Comparison of ENCODE assay signal across 28 mouse cellular contexts in genomic region chr15:84188887-84189530, GRCm38 (mm10). TPM values are rescaled to one million over a fixed set of nuclear protein-coding genes. Genes with fewer than 3 reads are reported as not detected.
DNase-seq lines count a peak whose midpoint lies in the region; ATAC-seq and TF ChIP-seq lines count a peak whose summit lies in the region.
"Had no signal": no experiment of that assay in that cellular context is flagged by ENCODE, and none has a peak within 500 bp of the region (broad histone marks: within the 10 kb centered on the region; RNA-seq: fewer than 3 reads in every experiment).

No protein-coding gene starts in this region.

- H3K4me3 ChIP-seq in embryonic facial prominence, embryonic 13.5 days, result no peak overlapping the region
- no peak overlapping the region for H3K4me3 ChIP-seq in embryonic facial prominence, embryonic 10.5 days
- H3K4me3 ChIP-seq in ES-Bruce4 (ENCODE audit: low read depth, low read length), result no peak overlapping the region
- H3K4me3 ChIP-seq in ES-E14 (ENCODE audit: insufficient read depth in 1 of 2, low read depth in 1 of 2, low read length in 2 of 2, poor library complexity in 1 of 2, severe bottlenecking in 1 of 2), result no peak overlapping the region
- H3K4me3 ChIP-seq in heart, embryonic 10.5 days, result no peak overlapping the region
- H3K4me3 ChIP-seq in heart, embryonic 11.5 days (ENCODE audit: low read depth, low read length), result no peak overlapping the region
- H3K4me3 ChIP-seq: embryonic facial prominence, embryonic 12.5 days; embryonic facial prominence, embryonic 15.5 days; erythroblast, embryonic 14.5 days; forebrain, embryonic 10.5 days; forebrain, embryonic 13.5 days; forebrain, embryonic 15.5 days had no signal

- H3K27me3 ChIP-seq in embryonic facial prominence, embryonic 13.5 days, result no peaks in the 10 kb centered on the region; the same call in 1 of the 2 replicates
- H3K27me3 ChIP-seq in embryonic facial prominence, embryonic 10.5 days (replicated peaks; ENCODE audit: low read depth, poor library complexity, severe bottlenecking), result no peaks in the 10 kb centered on the region
- H3K27me3 ChIP-seq in ES-Bruce4 (ENCODE audit: control insufficient read depth, insufficient read depth, low read length, poor library complexity, severe bottlenecking), result no peaks in the 10 kb centered on the region
- H3K27me3 ChIP-seq in heart, embryonic 10.5 days (ENCODE audit: insufficient read depth, poor library complexity, severe bottlenecking), result 0 out of 2 replicates have a peak, but pooled peaks cover 6% of the 10 kb centered on the region
- H3K27me3 ChIP-seq in heart, embryonic 11.5 days (ENCODE audit: control insufficient read depth, insufficient read depth, low read length), result no peaks in the 10 kb centered on the region
- H3K27me3 ChIP-seq: embryonic facial prominence, embryonic 12.5 days; embryonic facial prominence, embryonic 15.5 days; forebrain, embryonic 13.5 days; forebrain, embryonic 15.5 days; Patski had no signal

- no peaks in the 10 kb centered on the region for H3K9me3 ChIP-seq in embryonic facial prominence, embryonic 13.5 days
- H3K9me3 ChIP-seq in embryonic facial prominence, embryonic 10.5 days, result no peaks in the 10 kb centered on the region
- H3K9me3 ChIP-seq in ES-Bruce4 (replicated peaks; ENCODE audit: control insufficient read depth, insufficient read depth, low read length, poor library complexity, severe bottlenecking), result no peaks in the 10 kb centered on the region
- H3K9me3 ChIP-seq in ES-E14 (ENCODE audit: control insufficient read depth, insufficient read depth, low read depth, low read length), result no peaks in the 10 kb centered on the region
- H3K9me3 ChIP-seq in heart, embryonic 10.5 days, result no peaks in the 10 kb centered on the region
- H3K9me3 ChIP-seq in heart, embryonic 11.5 days (replicated peaks; ENCODE audit: control insufficient read depth, low read length), result no peaks in the 10 kb centered on the region
- H3K9me3 ChIP-seq: embryonic facial prominence, embryonic 12.5 days; embryonic facial prominence, embryonic 15.5 days; forebrain, embryonic 10.5 days; forebrain, embryonic 13.5 days; forebrain, embryonic 15.5 days had no signal

- no peaks in the 10 kb centered on the region for H3K36me3 ChIP-seq in embryonic facial prominence, embryonic 13.5 days
- H3K36me3 ChIP-seq in embryonic facial prominence, embryonic 10.5 days (replicated peaks), result no peaks in the 10 kb centered on the region
- H3K36me3 ChIP-seq in ES-Bruce4 (ENCODE audit: control insufficient read depth, insufficient read depth, low read length, poor library complexity, severe bottlenecking) (no peaks in the 10 kb centered on the region), ES-E14 (ENCODE audit: control insufficient read depth, insufficient read depth, low read length, poor library complexity, severe bottlenecking) (no peaks in the 10 kb centered on the region; the same call in 1 of the 2 replicates)
- no peaks in the 10 kb centered on the region for H3K36me3 ChIP-seq in heart, embryonic 10.5 days
- no peaks in the 10 kb centered on the region for H3K36me3 ChIP-seq in heart, embryonic 11.5 days (ENCODE audit: control insufficient read depth, insufficient read depth, low read length)
- H3K36me3 ChIP-seq: embryonic facial prominence, embryonic 12.5 days; embryonic facial prominence, embryonic 15.5 days; forebrain, embryonic 10.5 days; forebrain, embryonic 15.5 days had no signal

- H3K27ac ChIP-seq in embryonic facial prominence, embryonic 13.5 days, result peak overlapping the region; percentile 24; the same call in 1 of the 2 replicates
- no peak overlapping the region for H3K27ac ChIP-seq in embryonic facial prominence, embryonic 10.5 days (replicated peaks)
- peak overlapping the region; percentile 98 for H3K27ac ChIP-seq in ES-Bruce4 (ENCODE audit: insufficient read depth, low read length)
- H3K27ac ChIP-seq in ES-E14 (ENCODE audit: insufficient read depth, low read depth, low read length, poor library complexity, severe bottlenecking), result peak overlapping the region; percentile 89; the same call in 1 of the 2 replicates
- H3K27ac ChIP-seq in heart, embryonic 10.5 days, result no peak overlapping the region
- no peak overlapping the region for H3K27ac ChIP-seq in heart, embryonic 11.5 days (ENCODE audit: low read depth, low read length)
- H3K27ac ChIP-seq: embryonic facial prominence, embryonic 12.5 days; embryonic facial prominence, embryonic 15.5 days; forebrain, embryonic 10.5 days; forebrain, embryonic 13.5 days; forebrain, embryonic 15.5 days had no signal

- TF ChIP-seq CTCF in ES-Bruce4 (IDR thresholded peaks at IDR 0.05; ENCODE audit: low read depth, low read length), result no peak

- in situ Hi-C loops in ES-E14 (cut with MboI; ENCODE audit: low sequenced_read_pairs in 2 of 2, unreplicated experiment in 2 of 2), result no loop called here

- no peak for TF ChIP-seq EP300 in ES-Bruce4 (IDR thresholded peaks at IDR 0.05; ENCODE audit: insufficient read depth, low read depth, low read length)

- H3K4me1 ChIP-seq in embryonic facial prominence, embryonic 13.5 days, result peaks cover 24% of the 10 kb centered on the region
- peaks cover 33% of the 10 kb centered on the region for H3K4me1 ChIP-seq in embryonic facial prominence, embryonic 10.5 days
- H3K4me1 ChIP-seq in ES-Bruce4 (ENCODE audit: control insufficient read depth, insufficient read depth, low read length) (peaks cover 23% of the 10 kb centered on the region), ES-E14 (ENCODE audit: control insufficient read depth in 2 of 2, insufficient read depth in 2 of 2, low read length in 2 of 2, poor library complexity in 1 of 2) (peaks cover 17 to 42% of the 10 kb centered on the region in 2 experiments; a peak in 3 of 4 replicates)
- peaks cover 11% of the 10 kb centered on the region for H3K4me1 ChIP-seq in heart, embryonic 10.5 days
- H3K4me1 ChIP-seq in heart, embryonic 11.5 days (ENCODE audit: control insufficient read depth, insufficient read depth, low read length), result peaks cover 4% of the 10 kb centered on the region; the same call in 1 of the 2 replicates

- no peak overlapping the region for H3K4me2 ChIP-seq in embryonic facial prominence, embryonic 13.5 days
- no peak overlapping the region for H3K4me2 ChIP-seq in heart, embryonic 11.5 days
- H3K4me2 ChIP-seq: embryonic facial prominence, embryonic 12.5 days; embryonic facial prominence, embryonic 15.5 days; forebrain, embryonic 13.5 days; forebrain, embryonic 15.5 days had no signal

- ATAC-seq in embryonic facial prominence, embryonic 13.5 days (ENCODE audit: insufficient number of reproducible peaks, insufficient read depth, low FRiP score, low TSS enrichment, low read depth), result no peak
- no peak for ATAC-seq in heart, embryonic 11.5 days (replicated peaks; ENCODE audit: insufficient number of reproducible peaks, low FRiP score, low TSS enrichment)
- ATAC-seq: forebrain, embryonic 13.5 days; forebrain, embryonic 15.5 days; forebrain, postnatal 0 days; Patski had no signal

- no peak overlapping the region for H3K9ac ChIP-seq in embryonic facial prominence, embryonic 13.5 days
- H3K9ac ChIP-seq in ES-Bruce4 (ENCODE audit: low read depth, poor library complexity, severe bottlenecking), result no peak overlapping the region
- no peak overlapping the region for H3K9ac ChIP-seq in ES-E14 (ENCODE audit: insufficient read depth, low read depth, low read length, poor library complexity, severe bottlenecking)
- no peak overlapping the region for H3K9ac ChIP-seq in heart, embryonic 11.5 days (ENCODE audit: low read depth, low read length)
- H3K9ac ChIP-seq: embryonic facial prominence, embryonic 12.5 days; embryonic facial prominence, embryonic 15.5 days; forebrain, embryonic 13.5 days; forebrain, embryonic 15.5 days; forebrain, postnatal 0 days had no signal

- TF ChIP-seq POLR2A in ES-Bruce4 (IDR thresholded peaks at IDR 0.05; ENCODE audit: insufficient read depth, low read length), result no peak

- WGBS in embryonic facial prominence, embryonic 13.5 days, result 60% methylated on average over 2 of the region's 2 CpGs
- WGBS in embryonic facial prominence, embryonic 10.5 days, result 64% methylated on average over 2 of the region's 2 CpGs
- 44% methylated on average over 2 of the region's 2 CpGs for WGBS in heart, embryonic 10.5 days
- 43% methylated on average over 2 of the region's 2 CpGs for WGBS in heart, embryonic 11.5 days (ENCODE audit: insufficient replicate concordance)

- DNase-seq in embryonic facial prominence, embryonic 10.5 days (ENCODE audit: low spot score), result no peak
- DNase-seq in ES-E14 (ENCODE audit: low read depth, low spot score), result no peak
- no peak for DNase-seq in lung, adult 18-20 months
- DNase-seq in heart, embryonic 10.5 days (ENCODE audit: low spot score), result no peak
- DNase-seq: adrenal gland, adult 2 months; adrenal gland, postnatal 10 days; adrenal gland, postnatal 25 days; cerebellum, adult 11 months; cerebellum, adult 18-20 months; cerebellum, adult 8-10 months; cerebellum, adult 9-11 months; cerebellum, postnatal 14 days; cerebellum, postnatal 36 days; embryo, embryonic 11 days had no signal

RNA-seq across cellular contexts. Expression of gene Samm50, which starts 3.0 kb away (rescaled TPM):
- 110 TPM in 2 replicates for polyA plus RNA-seq in embryonic facial prominence, embryonic 13.5 days (2015; fragmentation: Nextera tagmentation; extraction: Ambion mirVana)
- polyA plus RNA-seq in embryonic facial prominence, embryonic 10.5 days (2016; fragmentation: Nextera tagmentation; extraction: Ambion mirVana), result 113 TPM in 2 replicates
- 114 and 120 TPM in 2 replicates for polyA plus RNA-seq in ES-Bruce4 (2011; ENCODE audit: insufficient read depth, insufficient read length, low read depth, missing spikeins)
- total RNA-seq in ES-E14 (2012; rRNA removed), result 107 TPM in 2 replicates
- polyA plus RNA-seq in heart, embryonic 10.5 days (2016; fragmentation: Nextera tagmentation; extraction: Ambion mirVana), result 122 and 132 TPM in 2 replicates
- polyA plus RNA-seq in heart, embryonic 11.5 days (2014; fragmentation: Nextera tagmentation; extraction: Ambion mirVana), result 75.9 and 95.7 TPM in 2 replicates

RNA-seq across cellular contexts. Expression of gene Pnpla3, which starts 21.4 kb away (rescaled TPM):
- polyA plus RNA-seq in embryonic facial prominence, embryonic 13.5 days (2015; fragmentation: Nextera tagmentation; extraction: Ambion mirVana), result 0.80 and 1.5 TPM in 2 replicates
- 0.89 and 1.5 TPM in 2 replicates for polyA plus RNA-seq in embryonic facial prominence, embryonic 10.5 days (2016; fragmentation: Nextera tagmentation; extraction: Ambion mirVana)
- polyA plus RNA-seq in ES-Bruce4 (2011; ENCODE audit: insufficient read depth, insufficient read length, low read depth, missing spikeins), result 0.61 and 0.68 TPM in 2 replicates
- 3.6 and 4.1 TPM in 2 replicates for total RNA-seq in ES-E14 (2012; rRNA removed)
- 0.51 and 0.68 TPM in 2 replicates for polyA plus RNA-seq in heart, embryonic 10.5 days (2016; fragmentation: Nextera tagmentation; extraction: Ambion mirVana)
- polyA plus RNA-seq in heart, embryonic 11.5 days (2014; fragmentation: Nextera tagmentation; extraction: Ambion mirVana), result 0.34 and 0.97 TPM in 2 replicates
- total RNA-seq: common myeloid progenitor, adult 5-6 weeks; MEL had no signal
- polyA plus RNA-seq: C2C12; erythroblast, embryonic 14.5 days had no signal

RNA-seq across cellular contexts. Expression of gene Parvb, which starts 42.8 kb away (rescaled TPM):
- 4.4 TPM in 2 replicates for polyA plus RNA-seq in embryonic facial prominence, embryonic 13.5 days (2015; fragmentation: Nextera tagmentation; extraction: Ambion mirVana)
- polyA plus RNA-seq in embryonic facial prominence, embryonic 10.5 days (2016; fragmentation: Nextera tagmentation; extraction: Ambion mirVana), result 7.1 and 8.4 TPM in 2 replicates
- 54.1 and 54.5 TPM in 2 replicates for polyA plus RNA-seq in ES-Bruce4 (2011; ENCODE audit: insufficient read depth, insufficient read length, low read depth, missing spikeins)
- total RNA-seq in ES-E14 (2012; rRNA removed), result 10.8 and 18.6 TPM in 2 replicates
- 12.8 and 17.6 TPM in 2 replicates for polyA plus RNA-seq in heart, embryonic 10.5 days (2016; fragmentation: Nextera tagmentation; extraction: Ambion mirVana)
- polyA plus RNA-seq in heart, embryonic 11.5 days (2014; fragmentation: Nextera tagmentation; extraction: Ambion mirVana), result 19.3 and 21.1 TPM in 2 replicates

Comparison
In these comparisons a context has a peak if more than half of its experiments do, and no peak if none do; other contexts are left out.
1. H3K27ac ChIP-seq: peak in embryonic facial prominence, embryonic 13.5 days (single experiment), ES-Bruce4 (single experiment) and ES-E14 (single experiment); none in embryonic facial prominence, embryonic 10.5 days (single experiment), heart, embryonic 10.5 days (single experiment) and heart, embryonic 11.5 days (single experiment).